Mouse (Mus musculus): ENCODE data around the gene Slc10a6. TPM values are rescaled to one million over a fixed set of nuclear protein-coding genes. Genes with fewer than 3 reads are reported as not detected.
A peak's percentile ranks its signal among the peaks of the same experiment; 100 is the strongest.

Gene Slc10a6
- total RNA-seq (2021) = not detected

GRCm38 (mm10) chr5:103629111-103629764 lies at the start of gene Slc10a6:
TSS of gene Slc10a6 (minus strand) at chr5:103629403.
- peak; percentile 66 to 71 for DNase-seq (ENCODE audit: low spot score in 2 of 2)
- intact Hi-C loops (cut with DNase I) = no loop called here

GRCm38 (mm10) chr5:103678974-103679373 lies 49.8 kb upstream of the Slc10a6 start:
- intact Hi-C loops (cut with DNase I) = no loop called here
- DNase-seq (ENCODE audit: low spot score in 2 of 2) = no peak

GRCm38 (mm10) chr5:103677894-103678293 lies 48.7 kb upstream of the Slc10a6 start:
- no peak for DNase-seq (ENCODE audit: low spot score in 2 of 2)
- intact Hi-C loops (cut with DNase I) = no loop called here

- intact Hi-C loops (cut with DNase I) = no loop called here
- no peak for DNase-seq (ENCODE audit: low spot score in 2 of 2)
Measured at GRCm38 (mm10) chr5:103676289-103676881, 47.2 kb upstream of the Slc10a6 start.

GRCm38 (mm10) chr5:103674482-103674881 lies 45.3 kb upstream of the Slc10a6 start:
- intact Hi-C loops (cut with DNase I) = no loop called here

GRCm38 (mm10) chr5:103673611-103674010 lies 44.4 kb upstream of the Slc10a6 start:
- no peak for DNase-seq (ENCODE audit: low spot score in 2 of 2)
- intact Hi-C loops (cut with DNase I) = no loop called here

More at GRCm38 (mm10) chr5:103674482-103674881, 45.3 kb upstream of the Slc10a6 start:
- no peak for DNase-seq (ENCODE audit: low spot score in 2 of 2)

GRCm38 (mm10) chr5:103671858-103672257 lies 42.7 kb upstream of the Slc10a6 start:
- DNase-seq (ENCODE audit: low spot score in 2 of 2) = no peak
- intact Hi-C loops (cut with DNase I) = no loop called here

- DNase-seq (ENCODE audit: low spot score in 2 of 2) = no peak
- intact Hi-C loops (cut with DNase I) = no loop called here
Measured at GRCm38 (mm10) chr5:103665876-103666275, 36.7 kb upstream of the Slc10a6 start.

GRCm38 (mm10) chr5:103664932-103665331 lies 35.7 kb upstream of the Slc10a6 start:
- intact Hi-C loops (cut with DNase I) = no loop called here
- DNase-seq (ENCODE audit: low spot score in 2 of 2) = no peak

- intact Hi-C loops (cut with DNase I) = loop anchor here (1.0 kb wide), 2 partner anchors 303 to 315 kb away; no protein-coding TSS in a partner anchor
- DNase-seq (ENCODE audit: low spot score in 2 of 2) = peak; percentile 21 to 54
Measured at GRCm38 (mm10) chr5:103659571-103659970, 30.4 kb upstream of the Slc10a6 start.

GRCm38 (mm10) chr5:103658921-103659320 lies 29.7 kb upstream of the Slc10a6 start:
- DNase-seq (ENCODE audit: low spot score in 2 of 2) = peak in 1 of 2 experiments; percentile 8
- intact Hi-C loops (cut with DNase I) = loop anchor here (1.0 kb wide), 2 partner anchors 303 to 315 kb away; no protein-coding TSS in a partner anchor

GRCm38 (mm10) chr5:103655346-103656118 lies 26.3 kb upstream of the Slc10a6 start, which contains the start of gene 1700016H13Rik:
TSS of gene 1700016H13Rik (minus strand) at chr5:103656010.
- peak; percentile 38 to 40 for DNase-seq (ENCODE audit: low spot score in 2 of 2)
- intact Hi-C loops (cut with DNase I) = no loop called here

- intact Hi-C loops (cut with DNase I) = no loop called here
- DNase-seq (ENCODE audit: low spot score in 2 of 2) = no peak
Measured at GRCm38 (mm10) chr5:103654780-103655179, 25.6 kb upstream of the Slc10a6 start.

- intact Hi-C loops (cut with DNase I) = no loop called here
- DNase-seq (ENCODE audit: low spot score in 2 of 2) = peak in 1 of 2 experiments; percentile 40
Measured at GRCm38 (mm10) chr5:103654225-103654624, 25.0 kb upstream of the Slc10a6 start.

GRCm38 (mm10) chr5:103647320-103647719 lies 18.1 kb upstream of the Slc10a6 start:
- no peak for DNase-seq (ENCODE audit: low spot score in 2 of 2)
- intact Hi-C loops (cut with DNase I) = no loop called here

GRCm38 (mm10) chr5:103644167-103644566 lies 15.0 kb upstream of the Slc10a6 start:
- DNase-seq (ENCODE audit: low spot score in 2 of 2) = no peak
- intact Hi-C loops (cut with DNase I) = no loop called here

- no peak for DNase-seq (ENCODE audit: low spot score in 2 of 2)
- intact Hi-C loops (cut with DNase I) = no loop called here
Measured at GRCm38 (mm10) chr5:103637162-103637561, 8.0 kb upstream of the Slc10a6 start.

- DNase-seq (ENCODE audit: low spot score in 2 of 2) = no peak
- intact Hi-C loops (cut with DNase I) = no loop called here
Measured at GRCm38 (mm10) chr5:103629854-103630580, 814 bp upstream of the Slc10a6 start.

- DNase-seq (ENCODE audit: low spot score in 2 of 2) = no peak
- intact Hi-C loops (cut with DNase I) = no loop called here
Measured at GRCm38 (mm10) chr5:103628499-103628898, 704 bp downstream of the Slc10a6 start.

- DNase-seq (ENCODE audit: low spot score in 2 of 2) = no peak
- intact Hi-C loops (cut with DNase I) = no loop called here
Measured at GRCm38 (mm10) chr5:103624831-103625230, 4.4 kb downstream of the Slc10a6 start.
